Comparison of ENCODE assay signal across 8 mouse cellular contexts in genomic region chr5:115560336-115560905, GRCm38 (mm10). TPM values are rescaled to one million over a fixed set of nuclear protein-coding genes. Genes with fewer than 3 reads are reported as not detected.
DNase-seq lines count a peak whose midpoint lies in the region; ATAC-seq lines count a peak whose summit lies in the region.

No protein-coding gene starts in this region.

- no peaks in the 10 kb centered on the region for H3K27me3 ChIP-seq in lung, embryonic 16.5 days (ENCODE audit: control insufficient read depth, insufficient read depth, low read depth, low read length)
- H3K27me3 ChIP-seq in forebrain, embryonic 10.5 days (ENCODE audit: poor library complexity, severe bottlenecking), result no peaks in the 10 kb centered on the region
- H3K27me3 ChIP-seq in stomach, embryonic 16.5 days (ENCODE audit: control insufficient read depth, insufficient read depth, low read length), result no peaks in the 10 kb centered on the region

- H3K9ac ChIP-seq in lung, embryonic 16.5 days (ENCODE audit: low read length), result peak overlapping the region; percentile 98
- H3K9ac ChIP-seq in stomach, embryonic 16.5 days (ENCODE audit: low read length), result peak overlapping the region; percentile 99

- peak overlapping the region; percentile 92 for H3K4me2 ChIP-seq in lung, embryonic 16.5 days (ENCODE audit: low read depth, low read length)
- H3K4me2 ChIP-seq in stomach, embryonic 16.5 days (ENCODE audit: low read depth, low read length), result peak overlapping the region; percentile 89

- peaks cover 17% of the 10 kb centered on the region for H3K4me1 ChIP-seq in lung, embryonic 16.5 days (replicated peaks; ENCODE audit: control insufficient read depth, insufficient read depth, low read length)
- peaks cover 52% of the 10 kb centered on the region for H3K4me1 ChIP-seq in forebrain, embryonic 10.5 days
- H3K4me1 ChIP-seq in stomach, embryonic 16.5 days (ENCODE audit: control insufficient read depth, insufficient read depth, low read length), result peaks cover 28% of the 10 kb centered on the region

- 0 out of 2 replicates have a peak overlapping the region, but pooled peaks have one; percentile 31 for H3K27ac ChIP-seq in lung, embryonic 16.5 days (ENCODE audit: low read length)
- peak overlapping the region; percentile 96 for H3K27ac ChIP-seq in forebrain, embryonic 10.5 days
- H3K27ac ChIP-seq in stomach, embryonic 16.5 days (ENCODE audit: low read length), result peak overlapping the region; percentile 56; the same call in 1 of the 2 replicates

- 27% methylated on average over 13 of the region's 13 CpGs for WGBS in lung, embryonic 16.5 days
- WGBS in forebrain, embryonic 10.5 days, result 48% methylated on average over 13 of the region's 13 CpGs
- 25% methylated on average over 13 of the region's 13 CpGs for WGBS in stomach, embryonic 16.5 days

- H3K4me3 ChIP-seq in lung, embryonic 16.5 days (ENCODE audit: low read length), result peak overlapping the region; percentile 88
- H3K4me3 ChIP-seq in forebrain, embryonic 10.5 days, result peak overlapping the region; percentile 79
- peak overlapping the region; percentile 80 for H3K4me3 ChIP-seq in stomach, embryonic 16.5 days (replicated peaks; ENCODE audit: low read length)

- no peak for ATAC-seq in lung, embryonic 16.5 days (ENCODE audit: low read depth)
- no peak for ATAC-seq in stomach, embryonic 16.5 days (ENCODE audit: insufficient read depth, low FRiP score)

- no peaks in the 10 kb centered on the region for H3K9me3 ChIP-seq in lung, embryonic 16.5 days (ENCODE audit: control insufficient read depth, low read length)
- no peaks in the 10 kb centered on the region for H3K9me3 ChIP-seq in forebrain, embryonic 10.5 days
- no peaks in the 10 kb centered on the region for H3K9me3 ChIP-seq in stomach, embryonic 16.5 days (replicated peaks; ENCODE audit: control insufficient read depth, low read length)

- peaks cover 29% of the 10 kb centered on the region for H3K36me3 ChIP-seq in lung, embryonic 16.5 days (ENCODE audit: control insufficient read depth, insufficient read depth, low read length)
- peaks cover 42% of the 10 kb centered on the region for H3K36me3 ChIP-seq in forebrain, embryonic 10.5 days (replicated peaks)
- H3K36me3 ChIP-seq in stomach, embryonic 16.5 days (ENCODE audit: control insufficient read depth, insufficient read depth, low read length), result peaks cover 15% of the 10 kb centered on the region

- DNase-seq in lung, postnatal 4 days, result no peak
- DNase-seq in forebrain, embryonic 10.5 days (ENCODE audit: extremely low spot score, low spot score), result no peak
- peak; percentile 67 for DNase-seq in liver
- no peak for DNase-seq in gastrocnemius, postnatal 4 days (ENCODE audit: low spot score in 2 of 2)
- no peak for DNase-seq in adipocyte (ENCODE audit: low spot score)
- no peak for DNase-seq in urinary bladder, postnatal 25 days (ENCODE audit: low spot score)

RNA-seq across cellular contexts. Expression of gene Rplp0, which starts 1.2 kb away (rescaled TPM):
- 1,507 and 1,565 TPM in 2 replicates for polyA plus RNA-seq in lung, embryonic 16.5 days (2015; fragmentation: Nextera tagmentation; extraction: Ambion mirVana)
- 1,454 and 1,463 TPM in 2 replicates for polyA plus RNA-seq in forebrain, embryonic 10.5 days (2016; fragmentation: Nextera tagmentation; extraction: Ambion mirVana)
- 1,450 and 1,538 TPM in 2 replicates for polyA plus RNA-seq in stomach, embryonic 16.5 days (2015; fragmentation: Nextera tagmentation; extraction: Ambion mirVana)
- 1,000 to 10,000 TPM; 1,089 to 1,227 TPM for total RNA-seq in gastrocnemius, postnatal 4 days (2021)

RNA-seq across cellular contexts. Expression of gene Gcn1l1, which starts 4.6 kb away (rescaled TPM):
- 32.9 and 35.1 TPM in 2 replicates for polyA plus RNA-seq in lung, embryonic 16.5 days (2015; fragmentation: Nextera tagmentation; extraction: Ambion mirVana)
- polyA plus RNA-seq in forebrain, embryonic 10.5 days (2016; fragmentation: Nextera tagmentation; extraction: Ambion mirVana), result 64.9 and 66.1 TPM in 2 replicates
- polyA plus RNA-seq in stomach, embryonic 16.5 days (2015; fragmentation: Nextera tagmentation; extraction: Ambion mirVana), result 33.6 and 35.1 TPM in 2 replicates
- 10 to 100 TPM; 48.8 to 50.7 TPM for total RNA-seq in gastrocnemius, postnatal 4 days (2021)

RNA-seq across cellular contexts. Expression of gene Pxn, which starts 53.9 kb away (rescaled TPM):
- polyA plus RNA-seq in lung, embryonic 16.5 days (2015; fragmentation: Nextera tagmentation; extraction: Ambion mirVana), result 70.1 and 74.4 TPM in 2 replicates
- polyA plus RNA-seq in forebrain, embryonic 10.5 days (2016; fragmentation: Nextera tagmentation; extraction: Ambion mirVana), result 34.3 and 35.8 TPM in 2 replicates
- 41.9 and 44.5 TPM in 2 replicates for polyA plus RNA-seq in stomach, embryonic 16.5 days (2015; fragmentation: Nextera tagmentation; extraction: Ambion mirVana)
- 100 to 1,000 TPM; 170 to 175 TPM for total RNA-seq in gastrocnemius, postnatal 4 days (2021)

Comparison
In these comparisons a context has a peak if more than half of its experiments do, and no peak if none do; other contexts are left out.
1. H3K27ac ChIP-seq: peak in every context shown above with its lines; median percentile 96 in forebrain, embryonic 10.5 days; 56 in stomach, embryonic 16.5 days; 31 in lung, embryonic 16.5 days.